Mouse (Mus musculus): Measurements from ENCODE around the gene Kansl1. TPM values are rescaled to one million over a fixed set of nuclear protein-coding genes. Genes with fewer than 3 reads are reported as not detected.

Kansl1 gene
- 23.2 and 25.5 TPM in 2 replicates for polyA plus RNA-seq (2015; fragmentation: Nextera tagmentation; extraction: Ambion mirVana)

DNA sequence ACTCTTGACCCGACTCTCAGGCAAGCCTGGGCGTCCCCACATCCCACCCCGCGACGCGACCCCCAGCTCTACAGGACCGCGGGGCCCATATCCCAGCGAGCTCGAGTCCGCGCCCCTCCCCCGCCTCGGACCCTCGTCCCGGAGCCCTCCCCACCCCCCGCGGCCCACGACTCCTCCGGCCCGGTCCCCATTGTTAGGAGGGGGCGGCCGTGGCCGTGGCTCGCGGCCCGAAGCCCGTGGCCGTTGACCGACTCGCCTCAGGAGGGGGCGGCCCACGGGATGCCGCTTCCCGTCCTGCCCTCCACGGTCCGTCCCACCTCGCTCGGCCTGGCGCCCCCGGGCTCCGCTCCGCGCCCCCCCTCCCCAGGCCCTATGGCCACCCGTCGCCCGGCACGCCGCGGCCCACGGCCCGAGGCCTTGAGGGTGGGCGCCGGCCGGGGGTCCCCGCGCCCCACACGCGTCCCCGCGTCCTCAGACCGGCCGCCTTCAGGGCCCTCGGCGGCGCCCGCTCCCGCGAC lies at the start of gene Kansl1:
Gene Kansl1 (minus strand): TSS at position 111 of the 518 bp plus-strand sequence.
- peak within 1 kb of the TSS; percentile 96 for H3K4me3 ChIP-seq (replicated peaks)
- peak within 1 kb of the TSS; percentile 91 for H3K9ac ChIP-seq
- under 1% methylated on average over 61 of the region's 69 CpGs for whole genome bisulfite sequencing

DNA sequence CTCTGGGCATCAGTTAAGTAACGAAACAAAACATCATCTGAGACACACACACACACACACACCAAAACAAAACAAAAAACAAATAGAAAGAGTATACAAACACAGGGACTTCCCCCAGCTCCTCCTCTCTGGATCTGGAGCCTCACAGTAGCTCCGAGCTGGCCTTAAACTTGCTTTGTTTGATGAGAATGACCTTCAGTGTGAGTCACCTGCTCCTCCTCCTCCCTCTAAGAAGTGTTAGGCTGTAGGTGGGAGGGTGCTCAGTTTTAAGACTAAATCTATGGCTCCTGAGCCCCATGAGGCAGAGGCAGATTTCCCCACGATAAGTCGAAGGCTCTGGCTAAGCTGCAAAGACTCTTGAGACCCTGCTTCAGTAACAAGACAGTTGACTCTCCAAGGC lies 43.8 kb upstream of the Kansl1 start:
- H3K36me3 ChIP-seq: peaks cover 77% of the 10 kb centered on the region
- no peak overlapping the region for H3K4me3 ChIP-seq (replicated peaks)
- no peak overlapping the region for H3K27ac ChIP-seq (replicated peaks)
- H3K4me1 ChIP-seq: no peaks in the 10 kb centered on the region
- no peaks in the 10 kb centered on the region for H3K27me3 ChIP-seq
- ATAC-seq (ENCODE audit: insufficient number of reproducible peaks, low FRiP score, low TSS enrichment, low read depth): no peak
- H3K4me2 ChIP-seq (replicated peaks): no peak overlapping the region
- 94% methylated on average over 4 of the region's 4 CpGs for WGBS
- no peak overlapping the region for H3K9ac ChIP-seq
- no peaks in the 10 kb centered on the region for H3K9me3 ChIP-seq (replicated peaks)

More for the DNA sequence above, at the start of gene Kansl1:
- Histone ChIP-seq H3K4me2 (replicated peaks) (peak within 1 kb of the TSS; percentile 70), H3K27ac (replicated peaks) (peak within 1 kb of the TSS; percentile 65; the same call in 1 of the 2 replicates), H3K36me3 (0 out of 2 replicates have a peak, but pooled peaks cover 4% of the 10 kb centered on the region), H3K27me3 (no peaks in the 10 kb centered on the region), H3K9me3 (replicated peaks) (no peaks in the 10 kb centered on the region), H3K4me1 (peaks cover 13% of the 10 kb centered on the region; the same call in 1 of the 2 replicates)
- peak; percentile 75 for ATAC-seq (ENCODE audit: insufficient number of reproducible peaks, low FRiP score, low TSS enrichment, low read depth)

DNA sequence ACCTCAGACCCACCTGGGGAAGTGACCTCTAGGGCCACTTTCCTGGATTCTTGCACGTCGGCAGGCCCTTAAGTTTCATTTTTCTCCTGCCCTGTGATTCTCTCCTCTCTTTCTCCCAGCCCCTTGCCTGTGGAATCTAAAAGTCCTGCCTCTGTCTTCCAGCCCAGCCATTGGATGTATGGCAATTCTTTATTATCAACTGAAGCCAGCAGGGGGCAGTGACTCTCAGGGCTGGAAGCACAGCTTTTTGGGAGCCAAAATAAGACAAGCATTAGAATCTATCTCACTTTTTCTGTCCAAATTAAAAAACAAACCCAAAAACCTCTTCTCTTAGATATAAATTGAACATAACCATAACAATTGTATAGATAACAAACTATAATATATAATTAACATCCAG lies 41.9 kb upstream of the Kansl1 start:
- Histone ChIP-seq H3K36me3 (peaks cover 74% of the 10 kb centered on the region), H3K27ac (replicated peaks) (no peak overlapping the region), H3K4me2 (replicated peaks) (no peak overlapping the region), H3K27me3 (no peaks in the 10 kb centered on the region), H3K4me3 (replicated peaks) (no peak overlapping the region), H3K9ac (no peak overlapping the region), H3K9me3 (replicated peaks) (no peaks in the 10 kb centered on the region), H3K4me1 (no peaks in the 10 kb centered on the region)
- no peak for ATAC-seq (ENCODE audit: insufficient number of reproducible peaks, low FRiP score, low TSS enrichment, low read depth)
- WGBS: 82% methylated on average over 2 of the region's 2 CpGs

DNA sequence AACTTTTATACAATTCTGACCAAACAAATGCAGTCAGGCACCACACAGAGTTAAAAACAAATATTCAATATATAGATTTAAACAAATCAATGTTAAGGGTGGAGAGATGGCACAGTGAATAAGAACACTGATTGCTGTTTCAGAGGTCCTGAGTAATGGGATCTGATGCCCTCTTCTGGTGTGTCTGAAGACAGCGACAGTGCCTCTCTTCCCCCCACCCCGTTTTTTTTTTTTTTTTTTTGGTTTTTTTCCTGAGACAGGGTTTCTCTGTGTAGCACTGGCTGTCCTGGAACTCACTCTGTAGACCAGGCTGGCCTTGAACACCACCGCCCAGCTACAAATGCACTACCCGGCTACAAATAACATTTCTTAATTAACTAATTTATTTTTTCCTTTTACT lies 39.8 kb upstream of the Kansl1 start:
- H3K4me3 ChIP-seq (replicated peaks): no peak overlapping the region
- peaks cover 70% of the 10 kb centered on the region for H3K36me3 ChIP-seq
- H3K4me1 ChIP-seq: no peaks in the 10 kb centered on the region
- H3K4me2 ChIP-seq (replicated peaks): no peak overlapping the region
- no peaks in the 10 kb centered on the region for H3K9me3 ChIP-seq (replicated peaks)
- no peak overlapping the region for H3K9ac ChIP-seq
- 74% methylated on average over 4 of the region's 4 CpGs for WGBS
- no peak overlapping the region for H3K27ac ChIP-seq (replicated peaks)
- no peak for ATAC-seq (ENCODE audit: insufficient number of reproducible peaks, low FRiP score, low TSS enrichment, low read depth)
- H3K27me3 ChIP-seq: no peaks in the 10 kb centered on the region

DNA sequence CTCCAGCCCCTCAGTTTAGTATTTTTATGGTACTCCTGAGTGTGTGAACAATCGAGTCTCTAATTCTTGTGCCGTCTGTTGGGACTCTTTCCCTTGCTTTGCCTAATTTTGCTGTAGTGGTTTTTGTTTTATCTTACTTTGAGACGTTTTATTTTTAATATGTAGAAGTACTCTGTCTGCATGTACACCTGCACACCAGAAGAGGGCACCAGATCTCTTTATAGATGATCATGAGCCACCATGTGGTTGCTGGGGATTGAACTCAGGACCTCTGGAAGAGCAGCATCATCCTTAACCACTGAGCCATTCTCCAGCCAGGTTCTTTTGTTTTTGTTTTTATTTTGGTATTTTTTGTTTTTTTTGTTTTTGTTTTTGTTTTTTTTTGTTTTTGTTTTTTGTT lies 19.6 kb upstream of the Kansl1 start:
- no peak for ATAC-seq (ENCODE audit: insufficient number of reproducible peaks, low FRiP score, low TSS enrichment, low read depth)
- H3K9ac ChIP-seq: no peak overlapping the region
- WGBS: 84% methylated on average over 3 of the region's 3 CpGs
- no peaks in the 10 kb centered on the region for H3K4me1 ChIP-seq
- H3K27ac ChIP-seq (replicated peaks): no peak overlapping the region
- no peak overlapping the region for H3K4me2 ChIP-seq (replicated peaks)
- no peaks in the 10 kb centered on the region for H3K9me3 ChIP-seq (replicated peaks)
- H3K27me3 ChIP-seq: no peaks in the 10 kb centered on the region
- H3K36me3 ChIP-seq: no peaks in the 10 kb centered on the region
- H3K4me3 ChIP-seq (replicated peaks): no peak overlapping the region

DNA sequence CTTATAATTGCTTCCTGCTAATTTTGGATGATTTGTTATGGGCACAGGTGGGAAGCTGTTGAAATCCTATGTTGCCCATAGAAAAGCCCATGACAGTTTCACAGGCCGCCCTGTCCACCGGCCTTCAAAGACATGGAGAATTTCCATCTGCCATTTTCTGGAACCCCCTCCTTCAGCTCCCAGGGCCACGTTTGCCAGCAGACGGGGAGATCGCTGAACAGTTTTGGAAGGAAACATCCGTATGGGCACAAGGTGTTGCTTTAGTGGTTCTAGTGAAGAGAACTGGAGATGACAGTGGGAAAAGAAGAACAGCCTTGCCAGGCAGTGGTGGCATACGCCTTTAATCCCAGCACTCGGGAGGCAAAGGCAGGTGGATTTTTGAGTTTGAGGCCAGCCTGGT lies 13.3 kb upstream of the Kansl1 start:
- H3K4me3 ChIP-seq (replicated peaks): no peak overlapping the region
- WGBS: 85% methylated on average over 8 of the region's 8 CpGs
- H3K27ac ChIP-seq (replicated peaks): no peak overlapping the region
- H3K4me2 ChIP-seq (replicated peaks): no peak overlapping the region
- no peaks in the 10 kb centered on the region for H3K36me3 ChIP-seq
- H3K27me3 ChIP-seq: no peaks in the 10 kb centered on the region
- H3K4me1 ChIP-seq: no peaks in the 10 kb centered on the region
- no peaks in the 10 kb centered on the region for H3K9me3 ChIP-seq (replicated peaks)
- ATAC-seq (ENCODE audit: insufficient number of reproducible peaks, low FRiP score, low TSS enrichment, low read depth): no peak
- no peak overlapping the region for H3K9ac ChIP-seq

DNA sequence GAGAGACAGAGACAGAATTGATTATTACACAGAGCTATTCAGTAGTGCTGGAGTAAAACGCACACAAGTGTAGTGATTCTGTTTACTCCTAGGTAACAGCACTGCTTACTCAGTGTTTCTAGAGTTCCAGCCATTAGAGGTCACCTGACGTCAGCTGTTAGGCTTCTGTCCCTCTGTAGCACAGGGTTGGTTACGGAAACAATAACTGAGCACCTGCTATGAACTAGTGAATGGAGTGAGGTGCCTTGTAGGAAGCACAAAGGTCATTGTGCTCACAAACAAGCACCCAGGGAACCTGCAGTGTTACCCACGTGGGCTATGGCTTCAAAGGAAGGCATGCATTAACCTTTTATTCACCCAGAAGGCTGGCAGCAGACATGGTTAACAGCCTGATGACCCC lies 10.8 kb upstream of the Kansl1 start:
- 71% methylated on average over 4 of the region's 4 CpGs for WGBS
- no peak overlapping the region for H3K4me2 ChIP-seq (replicated peaks)
- H3K27me3 ChIP-seq: no peaks in the 10 kb centered on the region
- H3K9me3 ChIP-seq (replicated peaks): no peaks in the 10 kb centered on the region
- H3K36me3 ChIP-seq: no peaks in the 10 kb centered on the region
- H3K4me3 ChIP-seq (replicated peaks): no peak overlapping the region
- ATAC-seq (ENCODE audit: insufficient number of reproducible peaks, low FRiP score, low TSS enrichment, low read depth): no peak
- no peaks in the 10 kb centered on the region for H3K4me1 ChIP-seq
- no peak overlapping the region for H3K27ac ChIP-seq (replicated peaks)
- no peak overlapping the region for H3K9ac ChIP-seq

DNA sequence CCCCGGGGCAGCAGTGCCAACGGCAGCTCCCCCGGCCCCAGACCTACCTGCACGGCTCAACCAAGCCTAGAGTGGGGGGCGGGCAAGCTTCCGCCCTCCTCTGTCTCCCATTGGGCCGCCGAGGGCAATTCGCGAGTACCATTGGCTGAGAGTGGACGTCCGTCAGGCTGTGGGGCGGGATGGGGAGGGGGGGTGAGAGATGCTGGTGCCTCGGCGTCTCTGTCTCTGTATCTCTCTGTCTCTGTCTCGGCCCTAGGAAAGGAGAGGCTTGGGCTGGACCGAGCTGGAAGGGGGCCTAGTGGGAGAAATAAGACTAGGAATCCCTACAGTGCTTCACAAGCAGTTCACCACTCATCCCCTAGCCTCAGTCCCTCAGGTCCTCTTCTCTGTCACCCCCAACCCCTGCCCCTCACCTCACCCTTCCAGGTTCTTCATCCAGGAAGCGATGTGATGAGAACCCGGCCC lies 742 bp upstream of the Kansl1 start:
- Histone ChIP-seq H3K4me2 (replicated peaks) (peak overlapping the region; percentile 70), H3K27me3 (no peaks in the 10 kb centered on the region), H3K27ac (replicated peaks) (0 out of 2 replicates have a peak overlapping the region, but pooled peaks have one; percentile 65), H3K4me3 (replicated peaks) (peak overlapping the region; percentile 96), H3K36me3 (0 out of 2 replicates have a peak, but pooled peaks cover under 1% of the 10 kb centered on the region), H3K9ac (peak overlapping the region; percentile 91), H3K4me1 (peaks cover 13% of the 10 kb centered on the region; the same call in 1 of the 2 replicates), H3K9me3 (replicated peaks) (no peaks in the 10 kb centered on the region)
- WGBS: under 1% methylated on average over 19 of the region's 19 CpGs
- peak; percentile 100 for ATAC-seq (ENCODE audit: insufficient number of reproducible peaks, low FRiP score, low TSS enrichment, low read depth)

DNA sequence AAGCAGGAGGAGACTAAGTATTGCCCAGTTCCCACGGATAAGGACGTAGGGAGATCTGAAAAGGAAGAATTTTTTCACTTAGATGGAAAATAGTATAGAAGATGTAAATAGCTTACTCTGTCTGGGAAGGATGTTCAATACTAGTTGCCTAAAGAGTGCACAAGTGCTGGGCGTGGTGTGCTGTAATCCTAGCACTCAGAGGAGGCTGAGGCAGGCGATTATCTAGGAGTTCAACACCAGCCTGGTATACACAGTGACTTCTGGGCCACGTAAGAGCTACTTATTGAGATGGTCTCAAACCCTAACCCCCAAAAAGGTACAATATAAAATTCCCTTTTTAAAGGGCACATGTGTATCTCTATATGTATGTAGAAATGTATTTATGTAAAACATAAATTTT lies 963 bp downstream of the Kansl1 start:
- no peak overlapping the region for H3K4me2 ChIP-seq (replicated peaks)
- no peak for ATAC-seq (ENCODE audit: insufficient number of reproducible peaks, low FRiP score, low TSS enrichment, low read depth)
- H3K4me1 ChIP-seq: peaks cover 13% of the 10 kb centered on the region; the same call in 1 of the 2 replicates
- H3K27me3 ChIP-seq: no peaks in the 10 kb centered on the region
- H3K9ac ChIP-seq: no peak overlapping the region
- no peaks in the 10 kb centered on the region for H3K9me3 ChIP-seq (replicated peaks)
- peaks cover 10% of the 10 kb centered on the region; the same call in 1 of the 2 replicates for H3K36me3 ChIP-seq
- H3K27ac ChIP-seq (replicated peaks): no peak overlapping the region
- H3K4me3 ChIP-seq (replicated peaks): no peak overlapping the region
- WGBS: 71% methylated on average over 5 of the region's 5 CpGs

DNA sequence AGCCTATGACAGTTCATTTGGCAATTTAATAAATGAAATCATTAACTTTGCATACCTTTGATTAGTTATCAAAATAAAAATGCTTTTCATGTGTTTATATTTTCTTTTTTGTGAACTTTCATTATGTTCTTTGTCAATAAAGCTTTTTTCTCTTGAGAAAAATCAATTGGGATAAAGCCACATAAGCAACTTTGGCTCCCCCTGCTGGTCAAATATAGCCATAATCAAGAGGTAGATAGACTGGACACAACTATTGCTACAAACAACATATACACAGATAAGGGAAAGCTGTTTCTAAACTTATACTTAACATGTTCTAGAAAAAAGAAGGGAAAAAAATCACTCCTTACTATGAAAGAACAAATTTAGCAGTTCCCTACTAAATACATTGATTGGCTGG lies 7.1 kb downstream of the Kansl1 start:
- Histone ChIP-seq H3K4me3 (replicated peaks) (no peak overlapping the region), H3K4me2 (replicated peaks) (no peak overlapping the region), H3K9me3 (replicated peaks) (no peaks in the 10 kb centered on the region), H3K9ac (no peak overlapping the region), H3K36me3 (peaks cover 15% of the 10 kb centered on the region; the same call in 1 of the 2 replicates), H3K4me1 (0 out of 2 replicates have a peak, but pooled peaks cover under 1% of the 10 kb centered on the region), H3K27me3 (no peaks in the 10 kb centered on the region), H3K27ac (replicated peaks) (no peak overlapping the region)
- no peak for ATAC-seq (ENCODE audit: insufficient number of reproducible peaks, low FRiP score, low TSS enrichment, low read depth)

DNA sequence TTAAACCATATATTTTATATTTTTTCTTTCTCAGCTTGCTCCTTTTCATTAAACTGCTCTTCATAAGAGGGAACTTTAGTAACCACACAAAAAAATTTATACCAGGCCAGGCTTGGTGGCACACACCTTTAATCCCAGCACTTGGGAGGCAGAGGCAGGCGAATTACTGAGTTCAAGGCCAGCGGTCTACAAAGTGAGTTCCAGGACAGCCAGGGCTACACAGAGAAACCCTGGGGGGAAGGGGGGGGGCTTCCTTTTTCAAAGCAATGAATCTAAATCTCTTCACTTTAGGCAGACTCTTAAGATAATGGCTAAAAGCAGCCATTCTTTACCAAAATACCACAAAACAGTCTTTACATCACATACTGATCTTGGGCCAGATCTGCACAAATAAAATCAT lies 9.0 kb downstream of the Kansl1 start:
- peaks cover 15% of the 10 kb centered on the region; the same call in 1 of the 2 replicates for H3K36me3 ChIP-seq
- H3K27me3 ChIP-seq: no peaks in the 10 kb centered on the region
- no peak overlapping the region for H3K9ac ChIP-seq
- ATAC-seq (ENCODE audit: insufficient number of reproducible peaks, low FRiP score, low TSS enrichment, low read depth): no peak
- no peak overlapping the region for H3K27ac ChIP-seq (replicated peaks)
- WGBS: 94% methylated on average over 2 of the region's 2 CpGs
- no peak overlapping the region for H3K4me2 ChIP-seq (replicated peaks)
- H3K9me3 ChIP-seq (replicated peaks): no peaks in the 10 kb centered on the region
- no peaks in the 10 kb centered on the region for H3K4me1 ChIP-seq
- H3K4me3 ChIP-seq (replicated peaks): no peak overlapping the region

DNA sequence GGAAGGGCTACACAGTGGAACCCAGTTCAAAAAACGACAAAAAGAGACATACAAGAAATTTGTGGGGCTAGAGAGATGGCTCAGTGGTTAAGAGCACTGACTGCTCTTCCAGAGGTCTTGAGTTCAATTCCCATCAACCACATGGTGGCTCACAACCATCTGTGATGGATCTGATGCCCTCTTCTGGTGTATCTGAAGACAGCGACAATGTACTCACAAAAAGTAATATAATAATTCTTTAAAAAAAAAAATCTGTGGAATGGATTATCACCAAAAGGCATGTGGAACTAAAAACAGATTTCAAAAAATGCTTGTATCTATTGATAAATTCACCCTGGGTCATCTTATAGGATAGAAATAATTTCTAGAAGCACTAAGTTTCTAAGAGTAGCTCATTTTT lies 10.2 kb downstream of the Kansl1 start:
- WGBS: 80% methylated on average over 2 of the region's 2 CpGs
- no peak for ATAC-seq (ENCODE audit: insufficient number of reproducible peaks, low FRiP score, low TSS enrichment, low read depth)

More for the DNA sequence above, 10.2 kb downstream of the Kansl1 start:
- no peak overlapping the region for H3K4me3 ChIP-seq (replicated peaks)
- H3K4me1 ChIP-seq: no peaks in the 10 kb centered on the region
- H3K4me2 ChIP-seq (replicated peaks): no peak overlapping the region
- H3K27ac ChIP-seq (replicated peaks): no peak overlapping the region
- H3K36me3 ChIP-seq: peaks cover 10% of the 10 kb centered on the region; the same call in 1 of the 2 replicates
- H3K9ac ChIP-seq: no peak overlapping the region
- no peaks in the 10 kb centered on the region for H3K27me3 ChIP-seq
- H3K9me3 ChIP-seq (replicated peaks): no peaks in the 10 kb centered on the region

Data from embryonic facial prominence, embryonic 15.5 days (tissue).